Mouse (Mus musculus) embryonic fibroblast, embryonic 13.5 days (primary cell): ENCODE data around the gene Rpl15. TPM values are rescaled to one million over a fixed set of nuclear protein-coding genes. Genes with fewer than 3 reads are reported as not detected.

Experiments used
- H3K27ac ChIP-seq: 2 replicates; pipeline ENCODE4 v1.5.1; 2012; ENCODE audit warnings: low read length, control low read depth, inconsistent platforms; ENCODE audit not compliant: insufficient read depth
- H3K4me1 ChIP-seq: 2 replicates; pipeline ENCODE4 v1.6.1; 2011; ENCODE audit warnings: low read length; ENCODE audit not compliant: control insufficient read depth, insufficient read depth
- H3K4me3 ChIP-seq: 2 replicates; pipeline ENCODE4 v1.5.1; 2011; ENCODE audit warnings: mild to moderate bottlenecking, control low read depth, low read length; ENCODE audit not compliant: insufficient read depth
- CTCF ChIP-seq: IDR thresholded peaks from 2 replicates; pipeline ENCODE4 v1.5.1; 2011; ENCODE audit warnings: mild to moderate bottlenecking, control low read depth, low read length, moderate library complexity, borderline replicate concordance; ENCODE audit not compliant: insufficient read depth
- POLR2A ChIP-seq: IDR thresholded peaks from 2 replicates; pipeline ENCODE4 v1.6.1; 2011; ENCODE audit warnings: low read depth, mild to moderate bottlenecking, control low read depth, low read length, moderate library complexity
- polyA plus RNA-seq: library from polyadenylated mRNA; stranded (reverse); fragments of >200 nt; gene quantifications from 2 replicates; pipeline ENCODE4 v1.2.4, GENCODE M21; 2011; ENCODE audit warnings: low read depth; ENCODE audit not compliant: missing spikeins, insufficient read length

The Rpl15 gene
- 799 and 868 TPM in 2 replicates for polyA plus RNA-seq

GRCm38 (mm10) chr14:18270529-18271441 is at the start of gene Rpl15, which contains the start of gene Nkiras1:
Rpl15 (minus strand) TSS chr14:18271391.
Nkiras1 (plus strand) TSS chr14:18271136.
- TF ChIP-seq POLR2A (peak; percentile 85), CTCF (no peak)
- no peaks in the 10 kb centered on the region for H3K4me1 ChIP-seq
- H3K27ac ChIP-seq = peak within 1 kb of the TSS; percentile 46
- H3K4me3 ChIP-seq = peak within 1 kb of the TSS; percentile 95

- Histone ChIP-seq H3K27ac (no peak overlapping the region), H3K4me3 (no peak overlapping the region), H3K4me1 (no peaks in the 10 kb centered on the region)
- TF ChIP-seq POLR2A (no peak), CTCF (no peak)
These were observed 46.5 kb upstream of the Rpl15 start for GRCm38 (mm10) chr14:18317457-18318411.

GRCm38 (mm10) chr14:18304165-18304564 is 33.0 kb upstream of the Rpl15 start:
- H3K4me1 ChIP-seq = no peaks in the 10 kb centered on the region
- TF ChIP-seq CTCF (no peak), POLR2A (no peak)
- no peak overlapping the region for H3K27ac ChIP-seq
- no peak overlapping the region for H3K4me3 ChIP-seq

- Histone ChIP-seq H3K27ac (no peak overlapping the region), H3K4me1 (no peaks in the 10 kb centered on the region), H3K4me3 (no peak overlapping the region)
- TF ChIP-seq CTCF = no peak
- no peak for TF ChIP-seq POLR2A
These were observed 32.1 kb upstream of the Rpl15 start for GRCm38 (mm10) chr14:18303262-18303661.

- Histone ChIP-seq H3K4me3 (no peak overlapping the region), H3K4me1 (no peaks in the 10 kb centered on the region), H3K27ac (no peak overlapping the region)
- TF ChIP-seq CTCF (no peak), POLR2A (no peak)
These were observed 31.6 kb upstream of the Rpl15 start for GRCm38 (mm10) chr14:18302750-18303149.

- Histone ChIP-seq H3K4me1 (no peaks in the 10 kb centered on the region), H3K27ac (no peak overlapping the region), H3K4me3 (no peak overlapping the region)
- TF ChIP-seq CTCF = no peak
- no peak for TF ChIP-seq POLR2A
These were observed 30.4 kb upstream of the Rpl15 start for GRCm38 (mm10) chr14:18301591-18301990.

GRCm38 (mm10) chr14:18300676-18301075 is 29.5 kb upstream of the Rpl15 start:
- Histone ChIP-seq H3K27ac (no peak overlapping the region), H3K4me3 (no peak overlapping the region), H3K4me1 (no peaks in the 10 kb centered on the region)
- TF ChIP-seq CTCF (no peak), POLR2A (no peak)

- H3K27ac ChIP-seq = no peak overlapping the region
- H3K4me1 ChIP-seq = no peaks in the 10 kb centered on the region
- H3K4me3 ChIP-seq = no peak overlapping the region
- TF ChIP-seq CTCF = no peak
- TF ChIP-seq POLR2A = no peak
These were observed 27.7 kb upstream of the Rpl15 start for GRCm38 (mm10) chr14:18298874-18299273.

- TF ChIP-seq CTCF (no peak), POLR2A (no peak)
- no peak overlapping the region for H3K27ac ChIP-seq
- no peak overlapping the region for H3K4me3 ChIP-seq
- no peaks in the 10 kb centered on the region for H3K4me1 ChIP-seq
These were observed 26.2 kb upstream of the Rpl15 start for GRCm38 (mm10) chr14:18297441-18297840.
